In genomic region chr16:92883821-92884272, GRCm38 (mm10) we compare ENCODE assay signal across 8 mouse cellular contexts. TPM values are rescaled to one million over a fixed set of nuclear protein-coding genes. Genes with fewer than 3 reads are reported as not detected.
A peak's percentile ranks its signal among the peaks of the same experiment; 100 is the strongest.
DNase-seq lines count a peak whose midpoint lies in the region; ATAC-seq and TF ChIP-seq lines count a peak whose summit lies in the region.

No protein-coding gene starts in this region.

- peak; percentile 80 for ATAC-seq in stomach, embryonic 15.5 days (ENCODE audit: insufficient read depth, low FRiP score, low read depth)
- no peak for ATAC-seq in stomach, postnatal 0 days (ENCODE audit: low FRiP score, low TSS enrichment)
- no peak for ATAC-seq in embryonic facial prominence, embryonic 13.5 days (ENCODE audit: insufficient number of reproducible peaks, insufficient read depth, low FRiP score, low TSS enrichment, low read depth)
- no peak for ATAC-seq in limb, embryonic 14.5 days (ENCODE audit: low FRiP score, low read depth)

- no peak overlapping the region for H3K27ac ChIP-seq in stomach, embryonic 15.5 days
- H3K27ac ChIP-seq in stomach, postnatal 0 days (replicated peaks) = no peak overlapping the region
- peak overlapping the region; percentile 33; the same call in 1 of the 2 replicates for H3K27ac ChIP-seq in embryonic facial prominence, embryonic 13.5 days
- no peak overlapping the region for H3K27ac ChIP-seq in limb, embryonic 14.5 days (replicated peaks; ENCODE audit: low read depth, low read length)

- WGBS in stomach, embryonic 15.5 days = 41% methylated on average over 12 of the region's 12 CpGs
- WGBS in stomach, postnatal 0 days = 67% methylated on average over 12 of the region's 12 CpGs
- 30% methylated on average over 12 of the region's 12 CpGs for WGBS in embryonic facial prominence, embryonic 13.5 days
- 12% methylated on average over 12 of the region's 12 CpGs for WGBS in limb, embryonic 14.5 days

- no peak for TF ChIP-seq EP300 in stomach, postnatal 0 days (optimal IDR thresholded peaks at IDR 0.05)

- no peak overlapping the region for H3K4me3 ChIP-seq in stomach, embryonic 15.5 days (replicated peaks)
- no peak overlapping the region for H3K4me3 ChIP-seq in stomach, postnatal 0 days (ENCODE audit: low read depth, low read length)
- no peak overlapping the region for H3K4me3 ChIP-seq in embryonic facial prominence, embryonic 13.5 days
- H3K4me3 ChIP-seq in limb, embryonic 14.5 days (replicated peaks; ENCODE audit: low read length) = no peak overlapping the region

- H3K9ac ChIP-seq in stomach, embryonic 15.5 days = no peak overlapping the region
- H3K9ac ChIP-seq in stomach, postnatal 0 days (ENCODE audit: low read length) = no peak overlapping the region
- H3K9ac ChIP-seq in embryonic facial prominence, embryonic 13.5 days = no peak overlapping the region
- no peak overlapping the region for H3K9ac ChIP-seq in limb, embryonic 14.5 days (ENCODE audit: low read depth, low read length, severe bottlenecking)

- no peaks in the 10 kb centered on the region for H3K36me3 ChIP-seq in stomach, embryonic 15.5 days
- H3K36me3 ChIP-seq in stomach, postnatal 0 days (ENCODE audit: control insufficient read depth, insufficient read depth, low read length) = no peaks in the 10 kb centered on the region
- no peaks in the 10 kb centered on the region for H3K36me3 ChIP-seq in embryonic facial prominence, embryonic 13.5 days
- no peaks in the 10 kb centered on the region for H3K36me3 ChIP-seq in limb, embryonic 14.5 days (ENCODE audit: control insufficient read depth, insufficient read depth, low read length)

- DNase-seq in stomach, postnatal 0 days (ENCODE audit: low spot score) = no peak
- DNase-seq in limb, embryonic 14.5 days (ENCODE audit: low spot score) = peak; percentile 18
- DNase-seq in thymus, postnatal 36 days = peak; percentile 15 to 21
- no peak for DNase-seq in frontal cortex, adult 2 months (ENCODE audit: extremely low spot score in 1 of 2, low spot score in 1 of 2)
- no peak for DNase-seq in Muller cell, postnatal 12 days (ENCODE audit: inconsistent ontology term)
- no peak for DNase-seq in testis, postnatal 14 days (ENCODE audit: low spot score)

- no peaks in the 10 kb centered on the region for H3K27me3 ChIP-seq in stomach, embryonic 15.5 days (replicated peaks)
- no peaks in the 10 kb centered on the region for H3K27me3 ChIP-seq in stomach, postnatal 0 days (ENCODE audit: control insufficient read depth, insufficient read depth, low read length)
- H3K27me3 ChIP-seq in embryonic facial prominence, embryonic 13.5 days = no peaks in the 10 kb centered on the region
- no peaks in the 10 kb centered on the region for H3K27me3 ChIP-seq in limb, embryonic 14.5 days (ENCODE audit: control insufficient read depth, insufficient read depth, low read length)

- no peaks in the 10 kb centered on the region for H3K4me1 ChIP-seq in stomach, embryonic 15.5 days
- H3K4me1 ChIP-seq in stomach, postnatal 0 days (replicated peaks; ENCODE audit: control insufficient read depth, insufficient read depth) = no peaks in the 10 kb centered on the region
- H3K4me1 ChIP-seq in embryonic facial prominence, embryonic 13.5 days = peaks cover 17% of the 10 kb centered on the region
- peaks cover 8% of the 10 kb centered on the region; the same call in 1 of the 2 replicates for H3K4me1 ChIP-seq in limb, embryonic 14.5 days (ENCODE audit: control insufficient read depth, insufficient read depth, low read length)

- no peak for TF ChIP-seq CTCF in stomach, postnatal 0 days (IDR thresholded peaks at IDR 0.05; ENCODE audit: low read depth)

- no peak overlapping the region for H3K4me2 ChIP-seq in stomach, embryonic 15.5 days
- no peak overlapping the region for H3K4me2 ChIP-seq in stomach, postnatal 0 days (replicated peaks; ENCODE audit: low read depth)
- 0 out of 2 replicates have a peak overlapping the region, but pooled peaks have one; percentile 5 for H3K4me2 ChIP-seq in embryonic facial prominence, embryonic 13.5 days
- no peak overlapping the region for H3K4me2 ChIP-seq in limb, embryonic 14.5 days (replicated peaks; ENCODE audit: low read depth, low read length, severe bottlenecking)

- H3K9me3 ChIP-seq in stomach, embryonic 15.5 days = no peaks in the 10 kb centered on the region
- H3K9me3 ChIP-seq in stomach, postnatal 0 days (ENCODE audit: control insufficient read depth, low read length) = no peaks in the 10 kb centered on the region
- H3K9me3 ChIP-seq in embryonic facial prominence, embryonic 13.5 days = no peaks in the 10 kb centered on the region
- H3K9me3 ChIP-seq in limb, embryonic 14.5 days (ENCODE audit: control insufficient read depth, low read length) = no peaks in the 10 kb centered on the region

- TF ChIP-seq POLR2A in limb, embryonic 14.5 days (IDR thresholded peaks at IDR 0.05; ENCODE audit: borderline replicate concordance, extremely low read depth, insufficient read depth, insufficient read length) = no peak

RNA-seq across cellular contexts. Expression of gene Runx1, which starts 57.9 kb away (rescaled TPM):
- polyA plus RNA-seq in stomach, embryonic 15.5 days (2015; fragmentation: Nextera tagmentation; extraction: Ambion mirVana) = 6.8 and 7.1 TPM in 2 replicates
- 6.4 and 6.5 TPM in 2 replicates for polyA plus RNA-seq in stomach, postnatal 0 days (2015; fragmentation: Nextera tagmentation; extraction: Ambion mirVana)
- 19.3 and 25.8 TPM in 2 replicates for polyA plus RNA-seq in embryonic facial prominence, embryonic 13.5 days (2015; fragmentation: Nextera tagmentation; extraction: Ambion mirVana)
- polyA plus RNA-seq in limb, embryonic 14.5 days (2012; rRNA removed) = 5.2 and 8.1 TPM in 2 replicates
- 4.9 and 5.5 TPM in 2 replicates for polyA plus RNA-seq in limb, embryonic 14.5 days (2014; fragmentation: Nextera tagmentation; extraction: Ambion mirVana)
- polyA plus RNA-seq in frontal cortex, adult 2 months (2012; rRNA removed) = 0.80 and 0.97 TPM in 2 replicates

Comparison
In these comparisons a context has a peak if more than half of its experiments do, and no peak if none do; other contexts are left out.
1. DNase-seq: peak in limb, embryonic 14.5 days (single experiment) and thymus, postnatal 36 days (2 of 2); none in stomach, postnatal 0 days (single experiment), frontal cortex, adult 2 months (0 of 2), Muller cell, postnatal 12 days (single experiment) and testis, postnatal 14 days (single experiment).